Mouse (Mus musculus): Measurements from ENCODE around the gene Gal3st3. TPM values are rescaled to one million over a fixed set of nuclear protein-coding genes. Genes with fewer than 3 reads are reported as not detected.
"Not testable (repeated sequence)": the region's sequence is repeated elsewhere in the genome, so short reads cannot be mapped to it uniquely, and the experiment has no call there.

Gene Gal3st3
- total RNA-seq, 2 experiments from 2014 or later: 110 TPM

- peak in 1 of 2 experiments; percentile 14 for DNase-seq
Observed at GRCm38 (mm10) chr19:5306968-5307734, 9.0 kb downstream of the Gal3st3 start.

- no peak for DNase-seq
Observed at GRCm38 (mm10) chr19:5309025-5309424, 10.9 kb downstream of the Gal3st3 start.

DNA sequence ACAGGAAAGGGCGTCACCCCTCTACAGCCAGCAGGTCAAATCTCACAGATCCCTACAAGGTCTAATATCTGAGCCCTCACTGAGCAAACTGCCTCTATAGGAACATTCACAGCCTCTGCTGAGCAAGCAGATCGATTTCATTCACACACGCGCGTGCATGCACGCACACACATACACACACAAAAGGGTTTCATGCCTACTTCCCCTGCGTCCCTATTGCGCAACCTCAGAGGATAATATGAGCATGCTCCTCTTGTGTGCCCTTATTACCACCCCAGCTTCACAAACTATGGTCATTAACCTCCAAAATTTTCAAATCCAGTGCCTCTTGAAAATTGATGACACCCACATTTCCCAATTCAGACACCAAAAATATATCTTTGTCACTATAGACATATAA lies 15.1 kb downstream of the Gal3st3 start:
- no peak for DNase-seq

GRCm38 (mm10) chr19:5323801-5324200 lies 25.7 kb downstream of the Gal3st3 start:
- no peak for DNase-seq

GRCm38 (mm10) chr19:5327970-5328369 lies 29.8 kb downstream of the Gal3st3 start:
- no peak for DNase-seq

DNA sequence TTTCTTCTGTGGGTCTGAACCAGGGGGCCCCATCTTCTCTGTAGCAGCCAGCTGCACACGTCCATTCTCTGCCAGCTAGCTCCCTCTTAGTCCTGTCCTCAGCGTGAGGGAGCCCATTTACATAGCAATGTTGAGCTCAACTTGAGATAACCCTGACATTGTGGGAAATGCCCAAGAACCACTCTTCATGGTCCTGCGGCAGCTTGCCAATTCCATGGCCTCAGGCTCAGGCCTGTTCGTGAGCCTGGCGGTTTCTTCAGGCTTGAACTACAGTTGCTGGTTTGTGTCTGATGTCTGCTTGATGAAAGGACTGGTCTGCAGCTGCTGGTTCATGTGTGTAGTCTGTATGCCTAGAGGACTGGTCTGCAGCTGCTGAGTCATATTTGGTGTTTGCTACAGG lies 36.6 kb downstream of the Gal3st3 start:
- no peak for DNase-seq

DNA sequence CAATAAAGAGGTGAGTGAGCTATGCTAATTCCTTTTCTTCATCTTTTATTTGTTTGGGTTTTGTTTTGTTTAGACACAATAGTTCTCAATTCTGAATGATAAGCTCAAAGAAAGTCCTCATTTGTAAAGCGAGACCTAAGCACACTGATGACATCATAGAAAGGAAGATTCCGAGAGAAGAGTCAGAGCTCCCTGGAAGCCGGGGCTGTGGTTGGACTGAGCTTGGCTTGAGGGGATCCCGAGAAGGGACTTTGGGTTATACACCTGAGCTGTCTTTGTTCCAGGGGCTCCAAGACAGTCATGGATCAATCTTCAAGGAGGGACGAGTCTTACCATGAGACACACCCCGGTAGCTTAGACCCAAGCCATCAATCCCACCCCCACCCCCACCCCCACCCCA lies 37.3 kb downstream of the Gal3st3 start, which contains the start of gene Catsper1:
Gene Catsper1 (plus strand): TSS at position 301 of the 400 bp plus-strand sequence.
- DNase-seq: no peak

DNA sequence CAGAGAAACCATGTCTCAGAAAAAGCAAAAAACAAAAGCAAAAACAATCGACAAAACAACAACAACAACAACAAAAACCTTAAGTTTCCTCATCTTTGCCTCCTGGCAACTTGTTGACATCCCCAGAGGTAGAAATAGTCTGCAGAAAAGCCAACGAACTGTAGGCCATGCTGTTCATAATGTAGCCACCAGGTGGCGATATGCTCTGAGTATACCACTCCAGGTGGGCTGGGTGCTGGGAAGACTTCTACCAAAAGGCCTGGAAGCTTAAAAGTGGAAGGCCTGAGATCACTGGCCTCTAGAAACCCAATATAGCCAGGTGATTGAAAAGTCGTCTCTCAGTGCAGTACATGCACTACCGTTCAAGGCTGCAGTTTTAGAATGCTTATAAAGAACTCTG lies 39.8 kb downstream of the Gal3st3 start:
- DNase-seq: peak; percentile 60

DNA sequence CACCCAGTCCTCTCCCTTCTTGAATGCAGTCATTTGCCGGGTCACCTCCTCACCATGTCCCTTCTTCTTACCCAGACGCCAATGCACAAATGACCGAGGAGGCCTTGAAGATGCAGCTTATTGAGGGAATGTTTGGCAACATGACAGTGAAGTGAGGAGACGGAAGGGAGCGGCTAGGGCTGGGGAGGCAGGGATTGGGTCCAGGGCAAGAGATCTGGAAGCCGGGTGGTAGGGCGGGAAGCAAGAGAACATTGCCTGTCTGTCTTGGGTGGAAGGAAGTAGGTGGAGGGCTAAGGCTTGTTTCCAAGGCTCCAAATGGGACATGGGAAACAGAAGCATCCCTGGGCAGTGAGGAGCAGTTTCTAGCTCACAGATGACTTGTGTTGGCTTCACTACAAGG lies 43.2 kb downstream of the Gal3st3 start:
- no peak for DNase-seq

DNA sequence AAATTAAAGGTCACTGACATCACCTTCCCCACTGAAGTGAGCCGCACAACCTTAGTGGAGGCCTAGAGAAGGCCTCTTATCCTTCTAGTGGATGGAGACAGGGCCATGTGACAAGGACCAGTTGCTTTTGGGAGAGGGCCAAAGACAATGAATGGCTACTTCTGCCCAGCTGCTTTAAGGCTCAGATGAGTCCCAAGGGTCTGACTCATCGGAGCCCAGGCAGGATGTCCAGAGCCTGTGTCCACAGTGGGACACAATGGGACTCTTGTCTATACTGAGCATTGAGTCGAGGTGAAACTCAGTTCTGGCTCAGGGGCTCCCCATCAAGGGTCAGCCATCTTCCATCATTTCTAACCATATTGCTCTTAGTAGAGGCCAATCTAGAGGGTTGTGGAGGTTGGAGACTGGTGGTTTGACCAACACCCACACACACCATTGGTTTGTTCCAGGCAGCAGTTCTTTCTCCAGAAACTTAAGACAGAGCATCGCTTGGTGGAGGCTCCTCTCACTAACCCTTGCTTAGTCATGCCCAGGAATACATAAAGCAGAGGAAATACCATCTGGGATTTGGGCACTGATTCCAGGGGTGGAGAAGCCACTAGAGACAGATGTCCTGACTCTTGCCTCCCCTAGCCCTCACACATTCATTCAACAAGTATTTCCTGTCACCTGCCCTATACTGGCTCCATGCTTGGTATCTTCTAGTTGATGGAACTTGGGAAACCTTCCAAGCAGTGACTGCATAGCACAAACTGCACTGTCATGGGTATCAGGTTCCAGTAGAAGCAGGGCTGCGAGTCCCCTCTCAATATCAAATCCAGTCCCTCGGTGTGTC lies 47.4 kb downstream of the Gal3st3 start:
- DNase-seq: no peak

DNA sequence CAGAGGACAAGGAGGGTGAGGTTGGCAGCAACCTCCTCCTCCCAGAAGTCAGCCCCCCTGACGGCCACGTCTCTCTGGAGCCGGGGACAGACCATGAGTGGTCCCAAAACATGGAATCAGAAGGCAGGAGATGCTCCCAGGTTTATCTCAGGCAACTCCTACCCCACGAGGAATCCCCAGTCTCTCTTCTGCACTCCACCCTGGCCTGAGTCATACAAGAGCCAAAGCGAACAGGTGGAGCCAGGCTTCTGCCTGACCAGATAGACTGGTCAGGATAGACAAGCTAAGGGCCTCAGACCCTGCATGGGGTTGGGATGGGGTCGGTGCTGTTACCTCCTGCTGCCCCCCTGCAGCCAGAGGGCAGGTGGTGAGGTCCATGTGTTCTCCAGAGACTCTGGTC lies 49.9 kb downstream of the Gal3st3 start:
- no peak for DNase-seq

- DNase-seq: peak; percentile 19 to 25
Observed at GRCm38 (mm10) chr19:5348526-5349501, 50.7 kb downstream of the Gal3st3 start.

DNA sequence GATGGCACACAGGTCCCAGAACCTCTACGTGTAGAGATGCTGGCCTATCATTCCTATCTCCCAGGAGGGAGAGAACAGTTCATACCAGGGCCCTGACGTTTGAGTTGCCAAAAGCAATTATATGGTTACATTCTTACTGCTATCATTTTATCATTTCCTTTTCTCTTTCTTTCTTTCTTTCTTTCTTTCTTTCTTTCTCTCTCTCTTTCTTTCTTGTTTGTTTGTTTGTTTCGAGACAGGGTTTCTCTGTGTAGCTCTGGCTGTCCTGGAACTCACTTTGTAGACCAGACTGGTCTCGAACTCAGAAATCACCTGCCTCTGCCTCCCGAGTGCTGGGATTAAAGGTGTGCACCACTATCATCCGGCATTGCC lies 51.4 kb downstream of the Gal3st3 start, which contains the start of gene Cst6:
Gene Cst6 (minus strand): TSS at position 73 of the 372 bp plus-strand sequence.
- DNase-seq: not testable (repeated sequence)

DNA sequence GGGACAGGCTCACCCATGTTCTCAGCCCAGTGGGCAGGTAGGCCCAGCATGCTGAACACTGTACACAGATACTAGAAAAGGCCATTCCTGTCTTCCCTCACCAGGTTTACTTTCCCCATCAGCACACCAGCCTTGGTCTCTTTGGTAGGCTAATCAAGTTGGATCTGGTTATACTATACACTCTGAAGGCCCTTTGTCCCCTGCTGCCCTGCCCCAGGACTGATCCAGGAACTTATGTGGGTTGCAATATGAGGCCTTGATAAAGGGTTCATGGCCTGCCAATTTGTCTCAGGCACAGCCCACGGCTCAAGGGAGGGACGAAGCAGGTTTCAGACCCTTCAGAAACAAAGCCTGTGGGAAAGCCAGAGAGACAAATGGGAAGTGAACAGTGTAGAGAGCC lies 55.5 kb downstream of the Gal3st3 start:
- DNase-seq: no peak

GRCm38 (mm10) chr19:5356080-5356479 lies 57.9 kb downstream of the Gal3st3 start:
- no peak for DNase-seq

Other genes starting within 250 kb of the Gal3st3 start
- gene Rin1, start 247.8 kb upstream of the Gal3st3 start, total RNA-seq (2021): 100 to 1,000 TPM; 111 to 113 TPM
- 1 to 10 TPM; 2.4 to 3.9 TPM for gene Cd248, start 230.3 kb upstream of the Gal3st3 start, total RNA-seq (2021)
- gene Tmem151a, start 212.8 kb upstream of the Gal3st3 start, total RNA-seq (2021): 100 to 1,000 TPM; 116 to 117 TPM
- gene Yif1a, start 209.8 kb upstream of the Gal3st3 start, total RNA-seq (2021): 10 to 100 TPM; 21.1 to 21.5 TPM
- gene Cnih2, start 199.8 kb upstream of the Gal3st3 start, total RNA-seq (2021): 100 to 1,000 TPM; 673 to 729 TPM
- gene Rab1b, start 191.3 kb upstream of the Gal3st3 start, total RNA-seq (2021): 100 to 1,000 TPM; 162 to 163 TPM
- 100 to 1,000 TPM; 224 to 226 TPM for gene Klc2, start 179.8 kb upstream of the Gal3st3 start, total RNA-seq (2021)
- gene Pacs1, start 25.2 kb upstream of the Gal3st3 start, total RNA-seq (2021): 10 to 100 TPM; 52.5 to 55.0 TPM
- 100 to 1,000 TPM; 204 to 205 TPM for gene Sf3b2, start 2.9 kb upstream of the Gal3st3 start, total RNA-seq (2021)
- not detected for gene Catsper1, start 37.4 kb downstream of the Gal3st3 start, total RNA-seq (2021)
- gene Cst6, start 51.2 kb downstream of the Gal3st3 start, total RNA-seq (2021): 1 to 10 TPM; 7.3 to 7.7 TPM
- gene Eif1ad, start 68.4 kb downstream of the Gal3st3 start, total RNA-seq (2021): 10 to 100 TPM; 20.6 to 21.3 TPM
- gene Banf1, start 68.8 kb downstream of the Gal3st3 start, total RNA-seq (2021): 10 to 100 TPM; 80.9 to 90.9 TPM
- 100 to 1,000 TPM in 1 of 2 experiments, 10 to 100 TPM in 1; 97.9 to 104 TPM for gene Sart1, start 90.4 kb downstream of the Gal3st3 start, total RNA-seq (2021)
- not detected for gene Tsga10ip, start 104.2 kb downstream of the Gal3st3 start, total RNA-seq (2021)
- gene Drap1, start 126.6 kb downstream of the Gal3st3 start, total RNA-seq (2021): 100 to 1,000 TPM; 291 to 298 TPM
- gene AI837181, start 126.8 kb downstream of the Gal3st3 start, total RNA-seq (2021): 10 to 100 TPM; 66.4 to 69.8 TPM
- gene Fosl1, start 149.2 kb downstream of the Gal3st3 start, total RNA-seq (2021): not detected
- gene Ccdc85b, start 159.6 kb downstream of the Gal3st3 start, total RNA-seq (2021): 10 to 100 TPM; 34.8 to 38.3 TPM
- gene Fibp, start 162.3 kb downstream of the Gal3st3 start, total RNA-seq (2021): 10 to 100 TPM; 85.5 to 86.3 TPM
- not detected for gene Ctsw, start 170.2 kb downstream of the Gal3st3 start, total RNA-seq (2021)
- 10 to 100 TPM; 10.9 to 12.4 TPM for gene Efemp2, start 175.6 kb downstream of the Gal3st3 start, total RNA-seq (2021)
- gene Mus81, start 190.1 kb downstream of the Gal3st3 start, total RNA-seq (2021): 10 to 100 TPM; 37.6 to 39.3 TPM
- 1,000 to 10,000 TPM; 1,234 to 1,394 TPM for gene Cfl1, start 192.1 kb downstream of the Gal3st3 start, total RNA-seq (2021)
- 1 to 10 TPM; 5.4 to 8.8 TPM for gene 1700020D05Rik, start 205.5 kb downstream of the Gal3st3 start, total RNA-seq (2021)
- 10 to 100 TPM; 80.5 to 83.5 TPM for gene Snx32, start 212.2 kb downstream of the Gal3st3 start, total RNA-seq (2021)

All from layer of hippocampus, postnatal 36 days (tissue).